Mouse (Mus musculus) midbrain, embryonic 16.5 days (tissue): ENCODE results near the gene Tdp2. TPM values are rescaled to one million over a fixed set of nuclear protein-coding genes. Genes with fewer than 3 reads are reported as not detected.
"Not testable (repeated sequence)": the region's sequence is repeated elsewhere in the genome, so short reads cannot be mapped to it uniquely, and the experiment has no call there.

Experiments
- ATAC-seq: fragments of 200-750 bp; cut with Nextera tagmentation; 2 replicates; pipeline ENCODE4 v1.8.0; 2017; ENCODE audit warnings: moderate TSS enrichment
- H3K27ac ChIP-seq: fragments of 300-500 bp; sonication (generic); 2 replicates; pipeline ENCODE4 v1.5.1; 2014; ENCODE audit warnings: mild to moderate bottlenecking, low read length, mixed read lengths
- H3K27me3 ChIP-seq: fragments of 300-500 bp; sonication (generic); 2 replicates; pipeline ENCODE4 v1.6.1; 2014; ENCODE audit warnings: low read depth, low read length, mixed read lengths; ENCODE audit not compliant: control insufficient read depth, insufficient read depth
- H3K36me3 ChIP-seq: fragments of 300-500 bp; sonication (generic); 2 replicates; pipeline ENCODE4 v1.6.1; 2014; ENCODE audit warnings: mild to moderate bottlenecking, low read length, moderate library complexity, mixed read lengths; ENCODE audit not compliant: control insufficient read depth, insufficient read depth
- H3K4me1 ChIP-seq: fragments of 300-500 bp; sonication (generic); 2 replicates; pipeline ENCODE4 v1.6.1; 2014; ENCODE audit warnings: mild to moderate bottlenecking, low read length, mixed read lengths; ENCODE audit not compliant: control insufficient read depth, insufficient read depth
- H3K4me2 ChIP-seq: fragments of 300-500 bp; sonication (generic); 2 replicates; pipeline ENCODE4 v1.6.1; 2014; ENCODE audit warnings: mild to moderate bottlenecking, low read length, mixed read lengths
- H3K4me3 ChIP-seq: fragments of 300-500 bp; sonication (generic); 2 replicates; pipeline ENCODE4 v1.5.1; 2014; ENCODE audit warnings: low read depth, mild to moderate bottlenecking, low read length, moderate library complexity, mixed read lengths
- H3K9ac ChIP-seq: fragments of 300-500 bp; sonication (generic); 2 replicates; pipeline ENCODE4 v1.6.1; 2014; ENCODE audit warnings: low read depth, low read length, mixed read lengths
- H3K9me3 ChIP-seq: fragments of 300-500 bp; sonication (generic); replicated peaks from 2 replicates; pipeline ENCODE4 v1.6.1; 2014; ENCODE audit warnings: mild to moderate bottlenecking, low read length, mixed read lengths; ENCODE audit not compliant: control insufficient read depth, poor library complexity, severe bottlenecking
- WGBS: fragments of 180-500 bp; shearing (Covaris S2); extraction: QIAGEN DNeasy Blood & Tissue Kit; methylation state at CpG from one replicate; pipeline ENCODE4 v1.1.7; 2014; 5-methylcytosine and 5-hydroxymethylcytosine counted together
- polyA plus RNA-seq: library from polyadenylated mRNA; unstranded; fragments of >200 nt; fragmentation: Nextera tagmentation; extraction: Ambion mirVana; gene quantifications from 2 replicates; pipeline ENCODE4 v1.2.1, GENCODE M21; 2015

Tdp2 gene
- polyA plus RNA-seq, 1 experiment from 2014 or later, result 26.5 TPM

GRCm38 (mm10) chr13:24832811-24833155 is 1.3 kb downstream of the Tdp2 start:
- H3K9me3 ChIP-seq, result no peaks in the 10 kb centered on the region
- H3K4me3 ChIP-seq, result peak overlapping the region; percentile 61
- peak overlapping the region; percentile 83 for H3K9ac ChIP-seq
- ATAC-seq, result no peak
- H3K4me1 ChIP-seq, result peaks cover 24% of the 10 kb centered on the region
- no peak overlapping the region for H3K27ac ChIP-seq
- H3K36me3 ChIP-seq, result no peaks in the 10 kb centered on the region
- H3K27me3 ChIP-seq, result no peaks in the 10 kb centered on the region
- WGBS, result 65% methylated on average over 2 of the region's 2 CpGs
- H3K4me2 ChIP-seq, result peak overlapping the region; percentile 65

GRCm38 (mm10) chr13:24837765-24838164 is 6.3 kb downstream of the Tdp2 start:
- H3K27me3 ChIP-seq, H3K27ac ChIP-seq, H3K9ac ChIP-seq, H3K4me3 ChIP-seq, H3K36me3 ChIP-seq, H3K9me3 ChIP-seq, H3K4me2 ChIP-seq, ATAC-seq: not testable (repeated sequence)
- peaks cover 14% of the 10 kb centered on the region for H3K4me1 ChIP-seq
- WGBS, result 93% methylated on average over 8 of the region's 8 CpGs

GRCm38 (mm10) chr13:24839831-24840230 is 8.4 kb downstream of the Tdp2 start:
- Histone ChIP-seq H3K27ac (no peak overlapping the region), H3K9me3 (no peaks in the 10 kb centered on the region), H3K9ac (no peak overlapping the region), H3K4me1 (0 out of 2 replicates have a peak, but pooled peaks cover 2% of the 10 kb centered on the region), H3K27me3 (no peaks in the 10 kb centered on the region), H3K4me2 (no peak overlapping the region), H3K36me3 (no peaks in the 10 kb centered on the region), H3K4me3 (no peak overlapping the region)
- no peak for ATAC-seq
- 84% methylated on average over 3 of the region's 3 CpGs for WGBS

- Histone ChIP-seq H3K9ac (no peak overlapping the region), H3K36me3 (no peaks in the 10 kb centered on the region), H3K9me3 (no peaks in the 10 kb centered on the region), H3K4me3 (no peak overlapping the region), H3K27me3 (no peaks in the 10 kb centered on the region), H3K4me2 (no peak overlapping the region), H3K4me1 (peaks cover 14% of the 10 kb centered on the region), H3K27ac (no peak overlapping the region)
- no peak for ATAC-seq
- WGBS, result 95% methylated on average over 3 of the region's 3 CpGs
Measured at GRCm38 (mm10) chr13:24841702-24842101, 10.2 kb downstream of the Tdp2 start.

GRCm38 (mm10) chr13:24844983-24845955 is 13.8 kb downstream of the Tdp2 start, which contains the start of gene D130043K22Rik:
TSS of gene D130043K22Rik (plus strand) at chr13:24845135.
- Histone ChIP-seq H3K36me3 (no peaks in the 10 kb centered on the region), H3K4me3 (peak within 1 kb of the TSS; percentile 60), H3K4me1 (peaks cover 14% of the 10 kb centered on the region), H3K4me2 (peak within 1 kb of the TSS; percentile 78), H3K9ac (peak within 1 kb of the TSS; percentile 73), H3K27me3 (no peaks in the 10 kb centered on the region), H3K9me3 (no peaks in the 10 kb centered on the region), H3K27ac (peak within 1 kb of the TSS; percentile 55; the same call in 1 of the 2 replicates)
- peak; percentile 97 for ATAC-seq
- 7% methylated on average over 40 of the region's 40 CpGs for WGBS

GRCm38 (mm10) chr13:24849318-24849717 is 17.8 kb downstream of the Tdp2 start:
- WGBS, result 90% methylated on average over 4 of the region's 4 CpGs
- no peak for ATAC-seq
- peaks cover 14% of the 10 kb centered on the region for H3K4me1 ChIP-seq

GRCm38 (mm10) chr13:24851989-24852388 is 20.5 kb downstream of the Tdp2 start:
- Histone ChIP-seq H3K4me2 (no peak overlapping the region), H3K36me3 (no peaks in the 10 kb centered on the region; the same call in 1 of the 2 replicates), H3K9me3 (no peaks in the 10 kb centered on the region), H3K4me3 (no peak overlapping the region), H3K4me1 (no peaks in the 10 kb centered on the region), H3K27me3 (no peaks in the 10 kb centered on the region), H3K9ac (no peak overlapping the region), H3K27ac (no peak overlapping the region)
- no peak for ATAC-seq
- 86% methylated on average over 2 of the region's 2 CpGs for WGBS

More at GRCm38 (mm10) chr13:24849318-24849717, 17.8 kb downstream of the Tdp2 start:
- no peak overlapping the region for H3K9ac ChIP-seq
- H3K27ac ChIP-seq, result no peak overlapping the region
- H3K9me3 ChIP-seq, result no peaks in the 10 kb centered on the region
- no peak overlapping the region for H3K4me3 ChIP-seq
- no peaks in the 10 kb centered on the region for H3K27me3 ChIP-seq
- H3K4me2 ChIP-seq, result no peak overlapping the region
- H3K36me3 ChIP-seq, result no peaks in the 10 kb centered on the region; the same call in 1 of the 2 replicates

GRCm38 (mm10) chr13:24852570-24852969 is 21.1 kb downstream of the Tdp2 start:
- H3K27me3 ChIP-seq, result no peaks in the 10 kb centered on the region
- no peak overlapping the region for H3K9ac ChIP-seq
- 91% methylated on average over 3 of the region's 3 CpGs for WGBS
- H3K4me3 ChIP-seq, result no peak overlapping the region
- no peak for ATAC-seq
- H3K9me3 ChIP-seq, result no peaks in the 10 kb centered on the region
- H3K27ac ChIP-seq, result no peak overlapping the region
- no peak overlapping the region for H3K4me2 ChIP-seq
- H3K4me1 ChIP-seq, result no peaks in the 10 kb centered on the region
- H3K36me3 ChIP-seq, result no peaks in the 10 kb centered on the region; the same call in 1 of the 2 replicates

GRCm38 (mm10) chr13:24859115-24859514 is 27.6 kb downstream of the Tdp2 start:
- Histone ChIP-seq H3K4me1 (no peaks in the 10 kb centered on the region), H3K9me3 (no peaks in the 10 kb centered on the region), H3K4me2 (no peak overlapping the region), H3K4me3 (no peak overlapping the region), H3K27me3 (no peaks in the 10 kb centered on the region), H3K9ac (no peak overlapping the region), H3K36me3 (no peaks in the 10 kb centered on the region; the same call in 1 of the 2 replicates), H3K27ac (no peak overlapping the region)
- no peak for ATAC-seq
